Mouse (Mus musculus): Measurements from ENCODE around the gene Pold1.

Gene Pold1

DNA sequence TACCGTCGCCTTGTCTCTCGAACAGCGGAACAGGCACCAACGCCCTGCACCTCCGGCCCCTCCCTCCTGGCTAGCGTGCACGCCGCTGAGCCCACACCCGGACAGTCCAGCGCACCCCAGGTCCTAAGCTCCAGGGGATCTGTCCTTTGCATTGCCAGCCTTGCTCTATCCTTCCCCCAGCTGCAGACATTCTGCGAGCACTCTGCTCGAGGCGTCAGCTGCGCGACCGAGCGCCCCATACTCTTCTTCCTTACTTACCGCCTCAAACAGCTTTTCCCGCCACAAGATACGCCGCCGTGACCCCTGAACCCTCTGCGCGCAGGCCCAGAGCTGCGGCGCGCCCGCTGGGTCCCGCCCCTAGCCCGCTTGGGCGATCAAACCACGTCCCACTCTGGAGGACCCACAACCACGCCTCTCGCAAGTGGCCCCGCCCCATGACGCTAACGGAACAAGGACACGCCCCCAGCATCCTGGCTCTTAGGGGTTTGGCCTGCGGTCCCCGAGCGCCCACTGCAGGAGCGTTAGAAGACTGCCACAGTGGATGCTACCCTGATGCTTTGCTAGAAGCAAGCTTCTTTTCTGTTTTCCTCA is at the start of gene Pold1:
TSS of gene Pold1 (minus strand) at position 353 of the 591 bp plus-strand sequence.
- peak; percentile 100 for DNase-seq

- no peak for DNase-seq
These were observed 49.7 kb upstream of the Pold1 start for GRCm38 (mm10) chr7:44598336-44598735.

DNA sequence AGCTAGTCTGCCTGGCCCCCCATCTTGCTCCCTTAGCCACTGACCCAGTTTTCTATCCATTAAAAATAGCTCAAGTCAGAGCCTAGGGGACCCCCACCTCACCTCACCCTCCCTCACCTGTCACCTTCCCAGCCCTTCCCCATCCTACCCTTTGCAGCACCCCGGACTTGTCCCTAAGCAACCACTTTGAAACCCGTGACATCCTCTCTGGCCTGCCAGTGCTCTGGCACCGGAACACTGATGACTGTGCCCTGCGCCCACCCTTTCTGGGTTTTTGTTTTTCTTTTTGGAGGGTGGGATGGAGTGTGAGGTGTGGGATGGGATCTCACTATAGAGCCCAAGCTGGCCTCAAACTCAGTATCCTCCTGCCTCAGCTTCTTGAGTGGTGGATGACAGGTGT is 49.0 kb upstream of the Pold1 start:
- DNase-seq = no peak

GRCm38 (mm10) chr7:44596996-44597538 is 48.4 kb upstream of the Pold1 start:
- DNase-seq = no peak

DNA sequence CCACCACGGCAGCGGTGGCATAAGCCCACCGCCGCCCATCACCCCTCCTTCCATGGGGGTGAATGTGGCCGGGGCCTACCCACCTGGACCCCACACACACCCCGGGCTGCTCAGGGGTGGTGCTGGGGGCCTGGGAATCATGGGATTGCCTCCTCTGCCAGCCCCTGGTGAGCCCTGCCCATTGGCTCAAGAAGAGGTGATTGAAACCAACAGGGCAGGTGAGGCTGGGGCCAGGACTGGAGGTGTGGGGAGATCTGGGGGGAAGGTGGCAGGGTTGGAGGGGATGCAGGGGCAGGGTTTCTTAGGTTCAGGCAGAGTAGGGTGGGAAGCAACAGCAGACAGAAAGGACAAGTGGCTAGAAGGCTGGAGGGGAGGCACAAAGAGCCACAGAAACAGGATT is 47.4 kb upstream of the Pold1 start:
- no peak for DNase-seq

- DNase-seq = no peak
These were observed 46.5 kb upstream of the Pold1 start for GRCm38 (mm10) chr7:44595131-44595561.

DNA sequence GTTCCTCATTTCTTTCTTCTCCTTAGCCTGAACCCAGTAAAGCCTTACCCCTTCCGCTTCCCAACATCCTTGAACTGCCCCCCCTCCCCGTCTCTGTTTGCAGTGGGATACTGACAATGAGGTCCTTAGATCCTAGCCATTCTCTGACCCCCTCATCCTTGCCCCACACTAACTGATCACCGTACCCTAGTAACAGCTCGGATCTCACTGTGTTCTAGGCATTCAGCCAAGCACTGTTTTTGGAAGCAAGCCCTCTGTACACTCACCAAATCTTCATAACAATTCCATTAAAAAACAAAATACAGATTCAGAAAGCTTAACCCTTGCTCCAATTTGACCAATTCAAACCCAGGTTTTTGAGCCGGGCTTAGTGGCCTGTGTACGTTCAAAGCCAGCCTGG is 45.6 kb upstream of the Pold1 start:
- no peak for DNase-seq

DNA sequence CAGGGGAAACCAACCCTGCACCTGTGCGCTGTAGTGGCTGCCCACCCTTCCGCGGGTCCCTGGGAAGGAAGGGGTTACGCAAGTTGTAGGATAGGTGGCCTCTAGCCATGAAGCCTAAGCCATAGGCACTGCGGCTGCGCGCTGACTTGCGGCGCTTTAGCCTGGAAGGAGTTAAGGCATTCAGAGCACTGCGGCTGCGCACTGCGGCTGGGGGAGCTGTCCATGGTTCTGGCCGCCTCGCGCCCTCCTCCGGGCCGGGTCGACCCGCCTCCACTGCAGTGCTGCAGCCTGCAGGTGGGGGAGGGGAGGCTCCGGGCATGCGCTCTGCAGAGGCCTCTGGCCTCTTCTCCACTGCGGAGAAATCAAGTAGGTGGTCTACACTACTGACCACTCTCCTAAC is 45.1 kb upstream of the Pold1 start:
- DNase-seq = peak; percentile 92

- no peak for DNase-seq
These were observed 44.4 kb upstream of the Pold1 start for GRCm38 (mm10) chr7:44593051-44593450.

DNA sequence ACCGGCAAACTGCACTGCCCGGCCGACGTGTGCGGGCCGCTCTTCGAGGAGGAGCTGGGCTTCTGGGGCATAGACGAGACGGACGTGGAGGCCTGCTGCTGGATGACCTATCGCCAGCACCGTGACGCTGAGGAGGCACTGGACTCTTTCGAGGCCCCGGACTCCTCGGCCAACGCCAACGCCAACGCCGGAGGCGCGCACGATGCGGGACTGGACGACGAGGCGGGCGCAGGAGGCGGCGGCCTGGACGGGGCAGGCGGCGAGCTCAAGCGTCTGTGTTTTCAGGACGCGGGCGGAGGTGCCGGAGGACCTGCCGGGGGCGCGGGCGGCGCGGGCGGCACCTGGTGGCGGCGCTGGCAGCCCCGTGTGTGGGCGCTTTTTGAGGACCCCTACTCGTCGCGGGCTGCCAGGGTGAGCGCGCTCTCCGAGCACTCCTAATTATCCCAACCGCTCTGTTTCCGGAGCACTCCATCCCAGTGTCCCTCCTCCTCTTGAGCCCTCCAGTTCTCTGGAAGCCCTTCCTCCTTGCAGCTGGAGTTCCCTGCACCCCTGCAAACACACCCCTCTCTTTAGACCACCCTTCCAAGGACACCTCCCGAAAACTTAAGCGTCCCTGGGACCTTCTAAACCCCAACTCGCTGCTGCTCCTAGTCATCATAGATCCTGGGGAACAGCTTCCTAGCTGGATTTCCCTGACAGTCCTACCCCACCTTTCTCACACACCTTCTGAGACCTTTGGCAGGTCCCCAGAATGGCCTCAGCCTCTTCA is 42.9 kb upstream of the Pold1 start:
- DNase-seq = no peak

DNA sequence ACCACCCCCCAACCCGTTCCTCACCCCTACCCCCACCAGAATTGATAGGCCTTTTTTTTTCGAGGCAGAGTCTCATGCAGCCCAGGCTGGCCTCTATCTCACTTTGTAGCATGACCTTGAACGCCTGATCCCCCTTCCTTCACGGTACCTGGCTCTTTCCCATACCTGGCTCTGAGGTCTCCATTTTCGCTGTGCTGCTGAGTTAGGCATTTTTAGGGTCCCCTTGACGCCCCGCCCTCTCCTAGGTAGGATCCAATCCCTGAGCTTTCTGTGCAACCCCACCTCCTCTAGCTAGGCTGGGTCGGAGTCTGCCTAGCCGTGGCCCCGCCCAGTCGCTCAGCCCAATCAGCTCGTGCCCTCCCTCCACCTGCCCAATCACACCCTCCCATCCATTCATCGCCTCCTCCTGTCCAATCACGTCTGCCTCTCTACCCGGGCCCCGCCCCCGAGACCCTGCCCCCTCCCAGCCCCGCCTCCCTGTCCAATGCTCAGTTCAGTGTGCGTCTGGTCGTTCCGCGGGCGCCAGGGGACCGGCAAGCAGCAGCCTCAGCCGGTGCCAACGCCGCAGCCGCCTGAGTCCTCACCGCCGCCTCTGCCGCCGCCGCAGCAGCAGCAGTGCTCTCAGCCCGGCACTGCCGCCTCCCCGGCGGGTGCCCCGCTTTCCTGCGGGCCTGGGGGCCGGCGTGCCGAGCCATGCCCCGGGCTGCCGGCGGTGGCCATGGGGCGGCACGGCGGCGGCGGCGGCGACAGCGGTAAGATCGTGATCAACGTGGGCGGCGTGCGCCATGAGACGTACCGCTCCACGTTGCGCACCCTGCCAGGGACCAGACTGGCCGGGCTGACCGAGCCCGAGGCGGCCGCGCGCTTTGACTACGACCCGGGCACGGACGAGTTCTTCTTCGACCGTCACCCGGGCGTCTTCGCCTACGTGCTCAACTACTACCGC is 42.0 kb upstream of the Pold1 start, which contains the start of gene Kcnc3:
TSS of gene Kcnc3 (plus strand) at position 263 of the 946 bp plus-strand sequence.
- DNase-seq = peak; percentile 95

DNA sequence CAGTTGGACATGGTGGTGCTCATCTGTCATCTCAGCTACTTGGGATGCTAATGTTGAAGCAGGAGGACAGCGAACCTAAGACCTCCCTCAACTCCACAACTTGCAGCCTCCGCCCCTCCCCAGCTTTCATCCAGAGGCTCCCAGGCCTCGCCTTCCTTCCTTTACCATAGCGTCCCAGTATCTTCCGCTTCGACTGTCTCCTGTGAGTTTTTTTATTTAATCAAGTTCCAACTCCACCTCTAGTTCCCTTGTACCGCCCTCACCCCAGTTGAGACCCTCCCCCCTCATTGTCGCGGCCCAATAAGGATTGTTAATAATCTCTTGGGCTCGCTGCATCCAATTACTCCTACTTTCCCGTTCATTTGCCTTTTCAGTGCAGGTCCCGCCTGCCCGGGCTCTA is 41.3 kb upstream of the Pold1 start:
- peak; percentile 40 for DNase-seq

DNA sequence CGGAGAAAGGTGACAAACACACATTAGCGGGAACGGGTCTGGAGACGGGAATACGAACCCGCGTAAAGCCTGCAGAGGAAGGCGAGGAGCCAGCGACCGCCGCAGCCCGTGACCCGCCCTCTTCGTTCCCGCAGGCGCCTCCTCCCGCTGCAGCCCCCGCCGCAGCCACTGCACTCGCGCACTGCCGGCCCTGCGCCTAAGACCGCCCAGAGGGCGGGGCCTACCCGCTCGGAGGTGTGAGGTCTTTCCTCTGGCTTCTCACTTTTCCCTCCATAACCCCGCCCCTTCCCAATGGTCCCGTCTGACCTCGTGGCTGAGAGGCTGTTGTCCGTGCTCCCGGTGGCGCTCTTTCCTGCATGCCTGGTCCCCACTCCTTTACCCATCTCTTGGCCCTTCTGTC is 40.5 kb upstream of the Pold1 start:
- peak; percentile 93 for DNase-seq

DNA sequence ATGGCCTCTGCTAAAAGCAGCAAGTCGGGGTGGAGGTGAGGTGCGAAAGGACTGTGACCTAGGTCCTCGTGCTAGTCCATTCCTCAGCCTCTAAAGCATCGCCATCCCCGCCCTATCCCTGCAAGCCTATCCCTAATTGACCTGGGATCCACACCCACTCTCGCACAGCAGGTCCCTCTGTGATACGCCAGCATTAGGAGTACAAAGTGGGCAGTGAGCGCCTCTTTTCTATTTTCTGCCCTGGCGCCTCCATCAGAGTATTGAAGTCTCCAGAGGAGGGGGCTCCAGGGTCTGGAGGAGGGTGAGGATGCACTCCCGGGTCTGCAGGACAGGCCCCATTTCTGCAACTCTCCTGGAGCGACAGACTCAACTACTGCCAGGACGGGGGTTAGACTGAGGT is 39.7 kb upstream of the Pold1 start:
- DNase-seq = no peak

DNA sequence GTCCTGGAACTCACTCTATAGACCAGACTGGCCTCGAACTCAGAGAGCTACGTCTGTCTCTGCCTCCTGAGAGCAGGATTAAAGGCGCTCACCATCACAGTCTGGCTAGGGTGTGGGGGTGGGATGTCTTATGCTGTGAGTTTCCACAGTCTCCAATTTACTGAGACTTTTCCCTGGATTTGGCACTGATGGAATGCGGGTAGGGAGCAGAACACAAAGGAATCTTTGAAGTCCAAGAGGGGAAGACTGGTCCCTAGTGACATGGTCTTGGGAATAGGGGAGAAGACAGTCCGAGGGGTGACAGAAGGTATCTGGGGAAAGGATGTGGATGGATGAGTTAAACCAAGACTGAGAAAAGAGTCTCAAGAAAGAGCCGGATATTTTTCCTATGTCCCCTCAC is 39.0 kb upstream of the Pold1 start:
- no peak for DNase-seq

DNA sequence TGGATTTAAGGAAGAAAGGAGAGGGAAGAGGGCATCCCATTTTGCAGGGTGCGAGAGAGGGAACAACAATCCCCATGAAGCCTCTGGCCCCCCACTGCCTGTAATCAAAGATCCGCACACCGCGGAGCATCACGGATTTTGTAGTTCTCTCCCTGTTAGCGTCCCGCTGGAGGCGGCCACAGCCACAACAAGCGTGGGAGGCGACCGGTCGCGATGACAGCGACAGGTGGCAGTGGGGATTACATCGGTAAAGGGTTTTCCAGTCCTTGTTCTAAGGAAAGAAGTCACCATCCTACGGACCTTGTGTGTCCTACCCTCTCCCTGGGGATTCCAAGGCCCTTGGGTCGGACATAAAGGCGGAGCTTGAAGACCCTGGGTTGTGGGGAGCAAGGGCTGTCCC is 38.3 kb upstream of the Pold1 start:
- DNase-seq = peak; percentile 86

GRCm38 (mm10) chr7:44586518-44586917 is 37.9 kb upstream of the Pold1 start:
- DNase-seq = peak; percentile 68

DNA sequence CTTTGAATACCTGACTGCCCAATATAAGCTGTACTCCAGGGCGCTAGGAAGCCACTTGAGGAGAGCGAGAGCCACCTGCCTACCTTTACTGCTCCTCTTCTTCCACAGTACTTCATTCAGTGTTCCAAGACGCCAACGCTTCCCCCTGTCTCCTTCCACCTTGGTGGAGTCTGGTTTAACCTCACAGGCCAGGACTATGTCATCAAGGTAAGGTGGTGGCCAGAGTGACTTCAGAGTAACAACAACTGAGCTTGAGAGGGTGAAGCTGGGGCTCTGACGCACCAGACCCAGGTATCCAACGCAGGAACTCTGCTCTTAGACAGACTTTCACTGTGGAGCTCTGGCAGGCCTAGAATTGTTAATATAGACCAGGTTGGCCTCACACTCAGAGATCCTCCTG is 37.0 kb upstream of the Pold1 start:
- no peak for DNase-seq

DNA sequence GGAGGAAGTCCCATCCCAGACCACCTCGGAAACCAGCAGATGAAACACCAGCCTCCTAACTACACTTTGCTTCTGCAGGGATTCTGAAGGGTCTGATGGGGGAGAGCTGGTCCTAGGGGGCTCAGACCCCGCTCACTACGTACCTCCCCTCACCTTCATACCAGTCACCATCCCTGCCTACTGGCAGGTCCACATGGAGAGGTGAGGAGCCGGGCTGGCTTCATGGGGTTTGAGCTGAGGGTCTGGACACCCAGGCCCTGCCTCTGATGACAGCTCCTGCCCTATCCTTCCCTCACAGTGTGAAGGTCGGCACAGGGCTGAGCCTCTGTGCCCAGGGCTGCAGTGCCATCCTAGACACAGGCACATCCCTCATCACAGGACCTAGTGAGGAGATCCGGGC is 36.3 kb upstream of the Pold1 start:
- no peak for DNase-seq

GRCm38 (mm10) chr7:44584265-44584804 is 35.7 kb upstream of the Pold1 start:
- DNase-seq = no peak

DNA sequence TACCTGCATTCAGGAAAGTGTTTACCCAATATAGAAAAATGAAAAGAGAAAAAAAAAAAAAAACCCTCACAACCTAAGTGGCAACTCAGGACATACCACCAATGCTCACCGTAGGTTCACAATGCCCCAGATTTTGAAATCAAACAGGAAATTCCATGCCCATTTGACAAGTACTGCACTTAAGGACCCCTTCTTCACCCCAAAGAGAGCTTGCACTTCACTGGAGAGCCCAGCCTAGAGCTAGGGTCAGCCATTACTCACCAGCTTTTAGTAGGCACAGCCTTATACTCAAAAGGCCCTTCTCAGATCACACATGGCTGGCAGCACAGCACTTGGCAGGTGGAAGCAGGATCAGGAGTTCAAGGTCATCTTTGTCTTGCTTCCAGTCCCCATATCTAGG is 34.5 kb upstream of the Pold1 start:
- no peak for DNase-seq

DNA sequence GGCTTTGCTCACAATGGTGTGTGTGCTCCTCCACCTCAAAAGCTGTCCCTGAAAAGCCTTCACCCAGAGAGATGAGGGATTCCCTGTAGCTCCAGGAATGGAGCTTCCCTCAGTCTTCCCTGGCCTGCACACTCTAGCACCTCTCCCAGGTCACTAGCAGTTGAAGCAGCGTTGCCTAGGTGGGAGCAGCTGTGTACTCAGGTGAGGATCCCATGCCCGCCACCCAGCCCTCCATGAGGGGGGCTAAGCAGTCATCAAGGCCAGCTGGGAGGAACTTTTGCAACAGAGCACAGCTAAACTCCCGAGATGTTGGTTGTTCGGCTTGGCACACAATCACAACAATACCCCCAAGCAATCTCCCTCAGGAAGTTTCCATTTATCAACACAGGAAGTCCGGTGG is 34.1 kb upstream of the Pold1 start:
- DNase-seq = no peak

- DNase-seq = no peak
These were observed 33.0 kb upstream of the Pold1 start for GRCm38 (mm10) chr7:44581637-44582036.
